Mouse (Mus musculus): Measurements from ENCODE around the gene Olfr1491. TPM values are rescaled to one million over a fixed set of nuclear protein-coding genes. Genes with fewer than 3 reads are reported as not detected.

The Olfr1491 gene
- total RNA-seq (2014; rRNA removed) (not detected in 2 replicates), polyA plus RNA-seq (2015; fragmentation: Nextera tagmentation; extraction: Ambion mirVana) (not detected in 2 replicates)

GRCm38 (mm10) chr19:13696968-13697367 lies at the start of gene Olfr1491:
Gene Olfr1491 (plus strand): TSS chr19:13697268.
- H3K4me1 ChIP-seq (ENCODE audit: insufficient read depth), result no peaks in the 10 kb centered on the region

GRCm38 (mm10) chr19:13650791-13651190 lies 46.3 kb upstream of the Olfr1491 start, which contains the start of gene Olfr1490:
Gene Olfr1490 (plus strand): TSS chr19:13651091.
- Histone ChIP-seq H3K4me2 (ENCODE audit: low read depth) (no peak within 1 kb of the TSS), H3K36me3 (ENCODE audit: insufficient read depth) (no peaks in the 10 kb centered on the region), H3K4me3 (ENCODE audit: low read depth, low read length) (no peak within 1 kb of the TSS), H3K9ac (no peak within 1 kb of the TSS), H3K27me3 (ENCODE audit: insufficient read depth, low read length) (no peaks in the 10 kb centered on the region), H3K4me1 (ENCODE audit: insufficient read depth) (no peaks in the 10 kb centered on the region), H3K9me3 (ENCODE audit: low read length) (peaks cover 8% of the 10 kb centered on the region; the same call in 1 of the 2 replicates), H3K27ac (ENCODE audit: low read depth, low read length) (no peak within 1 kb of the TSS)
- no peak for TF ChIP-seq CTCF (IDR thresholded peaks at IDR 0.05; ENCODE audit: low read depth)
- no peak for ATAC-seq
- no peak for DNase-seq
- 67% methylated on average over 1 of the region's 1 CpGs for WGBS

More at GRCm38 (mm10) chr19:13696968-13697367, at the start of gene Olfr1491:
- Histone ChIP-seq H3K9ac (no peak within 1 kb of the TSS), H3K9me3 (ENCODE audit: low read length) (no peaks in the 10 kb centered on the region), H3K4me3 (ENCODE audit: low read depth, low read length) (no peak within 1 kb of the TSS), H3K27me3 (ENCODE audit: insufficient read depth, low read length) (no peaks in the 10 kb centered on the region), H3K27ac (ENCODE audit: low read depth, low read length) (no peak within 1 kb of the TSS), H3K36me3 (ENCODE audit: insufficient read depth) (no peaks in the 10 kb centered on the region), H3K4me2 (ENCODE audit: low read depth) (no peak within 1 kb of the TSS)
- no peak for ATAC-seq
- 70% methylated on average over 3 of the region's 3 CpGs for WGBS
- no peak for DNase-seq
- no peak for TF ChIP-seq CTCF (IDR thresholded peaks at IDR 0.05; ENCODE audit: low read depth)

DNA sequence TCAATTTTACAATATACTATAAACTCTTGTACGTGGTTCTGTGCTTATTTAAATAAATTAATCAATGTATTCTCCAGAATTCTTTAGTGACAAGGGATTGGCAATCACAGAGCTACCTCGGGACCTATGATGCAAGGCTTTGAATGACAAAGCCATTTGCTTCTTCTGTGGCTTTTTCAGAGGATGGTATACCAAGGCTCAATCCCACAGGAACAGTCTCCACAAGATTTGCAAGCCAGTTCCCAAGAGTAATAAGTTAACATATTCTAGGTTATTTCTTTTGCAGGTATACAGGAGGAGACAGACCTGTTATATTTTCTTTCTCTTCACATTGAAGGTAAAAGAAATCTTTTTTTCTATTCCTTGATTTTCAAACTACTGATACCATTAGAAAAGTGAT lies 25.9 kb downstream of the Olfr1491 start, which contains the start of gene Olfr1493-ps1:
Olfr1493-ps1 (plus strand) TSS at position 301 of the 400 bp plus-strand sequence.
- no peaks in the 10 kb centered on the region for H3K36me3 ChIP-seq (ENCODE audit: insufficient read depth)
- H3K4me2 ChIP-seq (ENCODE audit: low read depth), result no peak within 1 kb of the TSS
- H3K9ac ChIP-seq, result no peak within 1 kb of the TSS
- ATAC-seq (no peak), DNase-seq (no peak)
- no peaks in the 10 kb centered on the region for H3K27me3 ChIP-seq (ENCODE audit: insufficient read depth, low read length)
- H3K4me3 ChIP-seq (ENCODE audit: low read depth, low read length), result no peak within 1 kb of the TSS
- H3K9me3 ChIP-seq (ENCODE audit: low read length), result no peaks in the 10 kb centered on the region
- no peak within 1 kb of the TSS for H3K27ac ChIP-seq (ENCODE audit: low read depth, low read length)
- no peaks in the 10 kb centered on the region for H3K4me1 ChIP-seq (ENCODE audit: insufficient read depth)
- TF ChIP-seq CTCF (IDR thresholded peaks at IDR 0.05; ENCODE audit: low read depth), result no peak
- 53% methylated on average over 2 of the region's 2 CpGs for WGBS

DNA sequence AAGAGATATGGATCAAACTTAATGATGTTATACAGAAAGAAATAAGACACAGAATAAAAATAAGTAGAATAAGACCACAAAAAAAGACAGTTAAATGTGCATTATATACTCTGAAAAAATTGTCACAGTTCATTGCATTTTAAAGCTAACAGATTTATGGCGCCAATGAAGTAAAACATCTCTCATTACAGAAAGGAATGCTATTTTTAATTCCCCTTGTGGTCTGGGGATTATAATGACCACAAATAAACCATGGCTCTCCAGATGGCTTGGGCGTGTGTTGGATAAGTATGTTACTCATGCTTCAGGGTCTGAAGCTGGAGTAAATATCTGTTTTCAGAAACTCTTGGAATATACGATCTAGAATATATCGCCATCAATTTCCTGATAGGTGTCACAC lies 42.4 kb downstream of the Olfr1491 start, which contains the start of gene Olfr1494:
Olfr1494 (plus strand) TSS at position 301 of the 400 bp plus-strand sequence.
- H3K4me2 ChIP-seq (ENCODE audit: low read depth), result no peak within 1 kb of the TSS
- no peak within 1 kb of the TSS for H3K27ac ChIP-seq (ENCODE audit: low read depth, low read length)
- H3K9me3 ChIP-seq (ENCODE audit: low read length), result no peaks in the 10 kb centered on the region
- DNase-seq, result no peak
- H3K4me1 ChIP-seq (ENCODE audit: insufficient read depth), result no peaks in the 10 kb centered on the region
- no peak for TF ChIP-seq CTCF (IDR thresholded peaks at IDR 0.05; ENCODE audit: low read depth)
- WGBS, result 92% methylated on average over 4 of the region's 4 CpGs
- H3K36me3 ChIP-seq (ENCODE audit: insufficient read depth), result no peaks in the 10 kb centered on the region
- H3K27me3 ChIP-seq (ENCODE audit: insufficient read depth, low read length), result no peaks in the 10 kb centered on the region
- no peak within 1 kb of the TSS for H3K4me3 ChIP-seq (ENCODE audit: low read depth, low read length)
- no peak within 1 kb of the TSS for H3K9ac ChIP-seq
- no peak for ATAC-seq

- ATAC-seq (no peak), DNase-seq (no peak)
- Histone ChIP-seq H3K4me3 (ENCODE audit: low read depth, low read length) (no peak overlapping the region), H3K27me3 (ENCODE audit: insufficient read depth, low read length) (no peaks in the 10 kb centered on the region), H3K4me2 (ENCODE audit: low read depth) (no peak overlapping the region), H3K4me1 (ENCODE audit: insufficient read depth) (no peaks in the 10 kb centered on the region), H3K36me3 (ENCODE audit: insufficient read depth) (no peaks in the 10 kb centered on the region), H3K9me3 (ENCODE audit: low read length) (no peaks in the 10 kb centered on the region), H3K27ac (ENCODE audit: low read depth, low read length) (no peak overlapping the region), H3K9ac (no peak overlapping the region)
- 92% methylated on average over 1 of the region's 1 CpGs for WGBS
- TF ChIP-seq CTCF (IDR thresholded peaks at IDR 0.05; ENCODE audit: low read depth), result no peak
Measured at GRCm38 (mm10) chr19:13749366-13749765, 52.3 kb downstream of the Olfr1491 start.

Other genes with a start within 250 kb of the Olfr1491 start
- not detected in 2 replicates for gene Olfr1472, start 241.2 kb upstream of the Olfr1491 start, total RNA-seq (2014; rRNA removed)
- gene Olfr1472, start 241.2 kb upstream of the Olfr1491 start, polyA plus RNA-seq (2015; fragmentation: Nextera tagmentation; extraction: Ambion mirVana), result not detected in 2 replicates
- not detected in 2 replicates for gene Olfr1474, start 227.7 kb upstream of the Olfr1491 start, total RNA-seq (2014; rRNA removed)
- gene Olfr1474, start 227.7 kb upstream of the Olfr1491 start, polyA plus RNA-seq (2015; fragmentation: Nextera tagmentation; extraction: Ambion mirVana), result not detected in 2 replicates
- not detected in 2 replicates for gene Olfr1475, start 217.1 kb upstream of the Olfr1491 start, total RNA-seq (2014; rRNA removed)
- gene Olfr1475, start 217.1 kb upstream of the Olfr1491 start, polyA plus RNA-seq (2015; fragmentation: Nextera tagmentation; extraction: Ambion mirVana), result not detected in 2 replicates
- not detected in 2 replicates for gene Olfr1477, start 196.7 kb upstream of the Olfr1491 start, total RNA-seq (2014; rRNA removed)
- gene Olfr1477, start 196.7 kb upstream of the Olfr1491 start, polyA plus RNA-seq (2015; fragmentation: Nextera tagmentation; extraction: Ambion mirVana), result not detected in 2 replicates
- gene Olfr1480, start 169.4 kb upstream of the Olfr1491 start, total RNA-seq (2014; rRNA removed), result not detected in 2 replicates
- gene Olfr1480, start 169.4 kb upstream of the Olfr1491 start, polyA plus RNA-seq (2015; fragmentation: Nextera tagmentation; extraction: Ambion mirVana), result not detected in 2 replicates
- gene Olfr1484, start 113.8 kb upstream of the Olfr1491 start, total RNA-seq (2014; rRNA removed), result not detected in 2 replicates
- gene Olfr1484, start 113.8 kb upstream of the Olfr1491 start, polyA plus RNA-seq (2015; fragmentation: Nextera tagmentation; extraction: Ambion mirVana), result not detected in 2 replicates
- not detected in 2 replicates for gene Olfr1487, start 79.9 kb upstream of the Olfr1491 start, total RNA-seq (2014; rRNA removed)
- not detected in 2 replicates for gene Olfr1487, start 79.9 kb upstream of the Olfr1491 start, polyA plus RNA-seq (2015; fragmentation: Nextera tagmentation; extraction: Ambion mirVana)
- gene Olfr1489, start 65.6 kb upstream of the Olfr1491 start, total RNA-seq (2014; rRNA removed), result not detected in 2 replicates
- gene Olfr1489, start 65.6 kb upstream of the Olfr1491 start, polyA plus RNA-seq (2015; fragmentation: Nextera tagmentation; extraction: Ambion mirVana), result not detected in 2 replicates
- gene Olfr1490, start 46.2 kb upstream of the Olfr1491 start, total RNA-seq (2014; rRNA removed), result not detected in 2 replicates
- gene Olfr1490, start 46.2 kb upstream of the Olfr1491 start, polyA plus RNA-seq (2015; fragmentation: Nextera tagmentation; extraction: Ambion mirVana), result not detected in 2 replicates
- not detected in 2 replicates for gene Olfr1493-ps1, start 26.0 kb downstream of the Olfr1491 start, total RNA-seq (2014; rRNA removed)
- gene Olfr1493-ps1, start 26.0 kb downstream of the Olfr1491 start, polyA plus RNA-seq (2015; fragmentation: Nextera tagmentation; extraction: Ambion mirVana), result not detected in 2 replicates
- gene Olfr1494, start 42.5 kb downstream of the Olfr1491 start, total RNA-seq (2014; rRNA removed), result not detected in 2 replicates
- not detected in 2 replicates for gene Olfr1494, start 42.5 kb downstream of the Olfr1491 start, polyA plus RNA-seq (2015; fragmentation: Nextera tagmentation; extraction: Ambion mirVana)
- not detected in 2 replicates for gene Olfr1495, start 67.3 kb downstream of the Olfr1491 start, total RNA-seq (2014; rRNA removed)
- gene Olfr1495, start 67.3 kb downstream of the Olfr1491 start, polyA plus RNA-seq (2015; fragmentation: Nextera tagmentation; extraction: Ambion mirVana), result not detected in 2 replicates
- not detected in 2 replicates for gene Olfr1496, start 80.6 kb downstream of the Olfr1491 start, total RNA-seq (2014; rRNA removed)
- gene Olfr1496, start 80.6 kb downstream of the Olfr1491 start, polyA plus RNA-seq (2015; fragmentation: Nextera tagmentation; extraction: Ambion mirVana), result not detected in 2 replicates
- gene Olfr1497, start 100.9 kb downstream of the Olfr1491 start, total RNA-seq (2014; rRNA removed), result not detected in 2 replicates
- gene Olfr1497, start 100.9 kb downstream of the Olfr1491 start, polyA plus RNA-seq (2015; fragmentation: Nextera tagmentation; extraction: Ambion mirVana), result not detected in 2 replicates
- not detected in 2 replicates for gene Olfr1499, start 122.2 kb downstream of the Olfr1491 start, total RNA-seq (2014; rRNA removed)
- gene Olfr1499, start 122.2 kb downstream of the Olfr1491 start, polyA plus RNA-seq (2015; fragmentation: Nextera tagmentation; extraction: Ambion mirVana), result not detected in 2 replicates
- gene Olfr1500, start 133.2 kb downstream of the Olfr1491 start, total RNA-seq (2014; rRNA removed), result not detected in 2 replicates
- gene Olfr1500, start 133.2 kb downstream of the Olfr1491 start, polyA plus RNA-seq (2015; fragmentation: Nextera tagmentation; extraction: Ambion mirVana), result not detected in 2 replicates
- not detected in 2 replicates for gene Olfr1501, start 153.4 kb downstream of the Olfr1491 start, total RNA-seq (2014; rRNA removed)
- not detected in 2 replicates for gene Olfr1501, start 153.4 kb downstream of the Olfr1491 start, polyA plus RNA-seq (2015; fragmentation: Nextera tagmentation; extraction: Ambion mirVana)
- not detected in 2 replicates for gene Olfr1502, start 164.5 kb downstream of the Olfr1491 start, total RNA-seq (2014; rRNA removed)
- gene Olfr1502, start 164.5 kb downstream of the Olfr1491 start, polyA plus RNA-seq (2015; fragmentation: Nextera tagmentation; extraction: Ambion mirVana), result not detected in 2 replicates
- gene Olfr1504, start 200.7 kb downstream of the Olfr1491 start, total RNA-seq (2014; rRNA removed), result not detected in 2 replicates
- gene Olfr1504, start 200.7 kb downstream of the Olfr1491 start, polyA plus RNA-seq (2015; fragmentation: Nextera tagmentation; extraction: Ambion mirVana), result not detected in 2 replicates
- not detected in 2 replicates for gene Olfr1505, start 216.3 kb downstream of the Olfr1491 start, total RNA-seq (2014; rRNA removed)
- gene Olfr1505, start 216.3 kb downstream of the Olfr1491 start, polyA plus RNA-seq (2015; fragmentation: Nextera tagmentation; extraction: Ambion mirVana), result not detected in 2 replicates